Mouse (Mus musculus): Measurements from ENCODE around the gene 4930455H04Rik.

DNA sequence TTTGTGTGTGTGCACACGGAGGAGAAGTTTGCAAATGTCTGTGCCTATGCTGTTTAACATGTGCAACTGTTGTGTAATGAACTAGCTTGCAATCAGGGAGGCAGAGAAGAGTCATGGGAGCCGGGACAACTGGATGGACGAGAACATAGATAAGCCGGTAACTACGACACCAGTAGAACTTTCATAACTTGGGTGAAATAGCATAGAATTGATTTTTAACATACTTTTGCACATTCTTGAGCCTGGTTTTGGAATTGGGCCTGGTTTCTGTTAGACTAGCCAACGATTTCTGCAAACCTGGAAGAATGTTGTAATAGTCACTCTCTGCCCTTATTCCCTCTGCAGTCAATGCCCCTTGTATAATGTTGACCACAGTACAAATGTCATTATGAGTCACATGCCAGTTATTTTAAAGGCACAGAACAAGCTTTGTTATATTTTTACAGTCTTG, 17.4 kb upstream of the 4930455H04Rik start:
- TF ChIP-seq CTCF (IDR thresholded peaks at IDR 0.05) = no peak
- TF ChIP-seq EP300 (IDR thresholded peaks at IDR 0.05) = peak; percentile 84
